Mouse (Mus musculus): ENCODE measurements around the gene Trpm3.
"Not testable (repeated sequence)": the region's sequence is repeated elsewhere in the genome, so short reads cannot be mapped to it uniquely, and the experiment has no call there.

Trpm3 gene

GRCm38 (mm10) chr19:22987914-22988313, 849.1 kb downstream of the Trpm3 start:
- no peak for DNase-seq (ENCODE audit: low spot score)

GRCm38 (mm10) chr19:22993946-22994345, 855.1 kb downstream of the Trpm3 start:
- no peak for DNase-seq (ENCODE audit: low spot score)

GRCm38 (mm10) chr19:22994531-22994930, 855.7 kb downstream of the Trpm3 start:
- no peak for DNase-seq (ENCODE audit: low spot score)

DNA sequence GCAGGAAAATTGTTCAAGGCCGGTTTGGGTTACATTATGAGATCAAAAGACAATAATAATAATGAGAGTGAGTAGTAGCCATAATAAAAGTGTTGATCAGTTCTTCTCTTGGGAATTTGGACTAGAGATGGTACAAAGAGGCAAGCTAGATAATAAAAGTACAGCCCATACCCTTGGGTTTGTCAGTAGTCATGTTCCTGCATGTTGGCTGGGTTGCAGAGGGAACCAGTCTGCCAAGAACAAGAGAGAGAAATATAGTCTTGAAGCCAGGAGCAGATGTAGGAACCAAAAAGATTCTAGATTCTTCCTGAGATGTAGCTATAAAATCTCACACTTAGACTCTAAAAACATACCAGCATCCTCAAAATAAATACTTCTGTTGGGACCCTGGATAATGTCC, 861.4 kb downstream of the Trpm3 start:
- DNase-seq (ENCODE audit: low spot score): no peak

DNA sequence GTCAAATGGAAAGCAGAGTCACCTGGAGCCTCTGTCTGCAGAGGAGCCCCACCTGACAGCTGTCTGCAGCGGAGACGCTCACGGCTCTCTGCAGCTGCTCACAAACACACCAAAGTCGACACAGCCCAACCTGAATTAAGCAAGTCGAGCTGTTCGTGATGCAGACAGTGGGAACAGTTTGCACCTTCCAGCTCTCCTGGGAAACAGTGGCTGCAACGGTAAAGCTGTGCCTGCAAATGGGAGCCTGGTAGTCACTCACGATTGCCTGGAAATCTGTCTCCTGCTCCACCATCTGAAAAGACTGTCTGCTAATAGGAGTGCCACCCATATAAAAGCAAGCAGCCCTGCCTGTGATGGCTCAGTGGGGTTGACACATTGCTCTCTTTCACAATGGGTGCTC, 865.0 kb downstream of the Trpm3 start:
- DNase-seq (ENCODE audit: low spot score): no peak

- no peak for DNase-seq (ENCODE audit: low spot score)
Measured at GRCm38 (mm10) chr19:23005851-23006250, 867.0 kb downstream of the Trpm3 start.

DNA sequence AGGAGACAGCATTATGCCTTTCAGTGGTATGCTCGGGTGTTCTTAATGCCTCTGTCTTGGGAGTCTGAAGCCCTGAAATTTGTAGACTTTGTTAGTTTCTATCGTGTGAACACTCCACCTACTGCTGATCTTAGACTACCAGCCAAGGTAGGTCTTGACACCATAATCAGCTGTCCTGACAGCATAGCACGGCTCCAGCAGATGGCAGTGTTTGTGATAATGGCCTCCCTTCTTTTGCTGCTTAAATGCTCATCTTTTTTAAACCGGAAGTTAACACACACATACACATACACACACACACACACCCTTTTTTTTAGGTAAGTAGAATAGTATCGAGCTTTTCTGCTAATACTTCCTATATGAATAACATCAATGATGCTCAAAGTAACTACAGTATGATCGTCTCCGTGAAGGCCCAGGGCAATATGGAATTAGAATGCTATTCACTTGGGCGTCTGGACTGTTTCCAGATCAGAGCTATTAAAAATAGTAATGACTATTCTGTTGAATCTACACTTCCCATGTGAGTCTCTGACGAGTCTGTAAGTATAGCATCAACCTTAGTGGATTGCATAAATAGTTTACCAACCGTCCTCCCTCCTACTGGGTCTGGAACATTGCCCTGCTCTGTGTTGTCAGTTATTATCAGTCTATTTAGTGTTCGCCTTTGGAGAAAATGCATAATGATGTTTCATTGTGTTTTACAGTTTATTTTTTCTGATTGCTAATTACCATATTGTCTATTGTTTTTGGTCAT, 867.8 kb downstream of the Trpm3 start:
- no peak for DNase-seq (ENCODE audit: low spot score)

- DNase-seq (ENCODE audit: low spot score): no peak
Measured at GRCm38 (mm10) chr19:23013695-23014094, 874.8 kb downstream of the Trpm3 start.

DNA sequence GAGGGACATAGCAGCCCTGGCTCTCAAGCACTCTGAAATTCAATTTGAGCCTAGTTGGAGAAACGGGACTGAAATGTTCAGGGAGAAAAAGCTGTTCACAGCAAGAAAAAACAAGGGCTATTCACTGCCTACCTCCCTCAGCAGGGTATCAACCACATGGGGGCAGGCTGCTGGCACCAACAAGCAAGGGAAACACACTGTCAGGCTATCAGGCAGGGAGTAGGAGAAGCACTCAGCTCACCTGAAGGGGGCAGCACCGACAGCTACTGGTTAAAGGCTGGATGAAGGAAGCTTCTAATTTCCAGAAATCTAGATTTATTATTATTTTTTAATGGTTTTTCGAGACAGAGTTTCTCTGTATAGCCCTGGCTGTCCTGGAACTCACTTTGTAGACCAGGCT, 876.7 kb downstream of the Trpm3 start:
- no peak for DNase-seq (ENCODE audit: low spot score)

DNA sequence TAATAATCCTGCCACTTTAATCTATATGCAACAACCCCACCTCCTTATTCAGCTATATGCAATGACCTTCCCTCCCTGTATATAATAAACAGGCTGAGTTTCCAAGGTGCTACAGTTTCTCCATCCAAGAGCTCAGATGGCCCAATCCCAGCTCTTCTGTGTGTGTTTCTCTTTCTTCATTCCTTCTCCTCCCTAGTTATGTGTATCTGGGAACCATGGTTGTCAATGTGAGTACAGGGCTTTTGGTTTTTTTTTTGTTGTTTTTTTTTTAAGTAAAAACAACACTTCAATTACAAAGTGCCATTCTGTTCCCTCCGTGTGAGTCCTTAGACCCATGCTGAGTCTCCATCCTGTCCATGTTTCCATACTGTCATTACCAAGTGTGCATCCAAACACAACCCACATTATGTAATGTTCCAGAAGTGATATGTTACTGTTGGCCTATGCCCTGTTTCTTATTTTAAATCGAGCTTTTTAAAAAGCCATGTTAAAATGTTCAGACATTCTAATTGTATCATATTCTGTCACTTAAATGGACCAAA, 879.4 kb downstream of the Trpm3 start:
- DNase-seq (ENCODE audit: low spot score): no peak

DNA sequence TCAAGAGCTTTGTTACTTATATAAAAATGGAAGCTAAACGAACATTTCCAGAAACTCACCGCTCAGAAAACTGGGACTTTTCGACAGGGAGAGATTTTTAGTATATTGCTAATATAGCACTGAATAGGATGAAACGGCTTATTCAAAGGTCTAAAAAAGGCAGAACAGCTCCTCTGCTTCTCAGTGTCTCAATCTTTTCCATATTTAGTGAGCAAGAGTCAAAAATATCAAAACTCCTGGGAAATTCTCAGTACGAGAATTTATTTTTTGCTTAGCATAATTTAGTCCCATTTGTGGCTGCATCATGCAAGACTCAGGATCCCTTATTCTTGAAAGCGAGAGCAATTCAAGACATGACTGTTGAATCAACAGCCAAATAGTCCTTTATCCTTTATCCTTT, 884.1 kb downstream of the Trpm3 start:
- no peak for DNase-seq (ENCODE audit: low spot score)

DNA sequence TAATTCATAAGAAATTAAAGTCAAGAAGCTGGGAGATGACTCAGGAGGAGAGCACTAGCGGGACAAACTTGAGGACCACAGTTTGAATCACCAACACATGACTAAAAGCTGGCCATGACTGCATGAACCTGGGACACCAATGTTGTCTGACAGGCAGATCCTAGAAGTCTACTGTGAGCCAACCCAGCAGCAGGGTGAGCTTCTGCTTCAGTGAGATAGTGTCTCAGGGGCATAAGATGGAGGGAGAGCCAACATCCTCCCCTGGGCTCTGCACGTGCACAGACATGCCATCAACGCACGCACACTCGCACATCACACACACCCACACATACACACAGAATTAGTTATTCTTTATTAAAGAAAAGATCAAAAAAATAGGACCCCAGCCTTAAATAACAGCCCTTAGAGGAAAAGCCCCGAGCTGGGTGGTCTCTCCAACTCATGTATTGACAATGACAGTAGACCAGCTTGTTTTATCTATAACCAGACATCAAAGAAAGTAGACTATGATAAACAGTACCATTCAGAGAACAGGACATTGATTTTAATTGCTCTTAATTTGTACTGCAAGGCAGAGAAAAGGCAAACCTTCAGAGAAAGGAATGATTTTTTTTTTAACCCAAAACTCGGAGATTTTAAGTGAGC, 884.6 kb downstream of the Trpm3 start:
- DNase-seq (ENCODE audit: low spot score): no peak

DNA sequence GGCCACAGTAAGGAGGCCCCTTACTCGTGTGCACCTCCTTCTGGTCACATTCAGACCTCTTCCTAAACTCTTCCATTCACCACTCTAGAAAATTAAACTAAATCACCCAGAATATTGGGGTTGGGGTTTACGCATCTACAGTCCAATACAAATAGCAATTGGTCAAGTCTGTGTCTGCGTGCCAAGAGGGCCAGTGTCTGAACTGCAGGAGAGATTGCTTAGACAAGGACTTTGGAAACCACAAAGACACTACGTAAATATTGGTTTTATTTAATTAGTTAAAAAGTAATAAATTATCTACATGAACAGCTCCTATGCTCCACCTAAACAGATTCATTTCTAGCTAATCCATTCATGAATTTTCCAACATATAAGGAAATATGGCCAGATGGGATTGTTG, 886.0 kb downstream of the Trpm3 start:
- DNase-seq (ENCODE audit: low spot score): no peak

DNA sequence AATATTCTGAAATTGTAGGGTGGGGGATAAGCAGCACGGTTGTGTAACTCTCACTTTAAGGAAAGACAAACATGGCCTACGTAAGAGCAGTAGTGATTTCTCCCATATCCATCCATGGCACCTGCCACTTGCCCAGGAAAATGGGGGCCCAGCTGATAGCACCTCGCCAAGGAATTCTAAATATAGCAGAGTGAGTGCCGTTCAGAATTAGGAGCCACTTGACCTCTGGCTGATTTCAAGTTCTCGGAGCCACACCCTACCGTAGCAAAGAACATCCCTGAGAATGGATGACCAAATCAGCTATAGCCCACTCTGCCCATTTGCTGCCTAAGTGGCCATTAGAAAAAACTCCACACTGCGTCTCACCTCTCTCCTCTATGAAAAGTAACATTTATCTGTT, 887.6 kb downstream of the Trpm3 start:
- DNase-seq (ENCODE audit: low spot score): no peak

- DNase-seq (ENCODE audit: low spot score): no peak
Measured at GRCm38 (mm10) chr19:23028283-23028682, 889.4 kb downstream of the Trpm3 start.

DNA sequence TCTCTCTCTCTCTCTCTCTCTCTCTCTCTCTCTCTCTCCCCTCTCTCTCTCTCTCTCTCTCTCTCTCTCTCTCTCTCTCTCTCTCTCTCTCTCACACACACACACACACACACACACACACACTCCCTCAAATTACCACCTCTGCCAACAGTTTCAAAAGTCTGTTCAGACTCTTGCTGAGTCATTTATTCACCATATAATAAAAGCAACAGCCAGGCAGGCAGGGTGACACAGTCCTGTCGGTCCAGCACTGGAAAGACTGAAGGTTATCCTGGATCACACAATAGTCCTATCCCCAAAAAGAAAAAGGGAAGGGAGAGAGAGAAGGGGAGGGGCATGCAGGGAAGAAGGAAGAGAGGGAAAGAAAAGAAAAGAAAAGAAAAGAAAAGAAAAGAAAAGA, 894.5 kb downstream of the Trpm3 start:
- not testable (repeated sequence) for DNase-seq (ENCODE audit: low spot score)

- DNase-seq (ENCODE audit: low spot score): no peak
Measured at GRCm38 (mm10) chr19:23034117-23034516, 895.3 kb downstream of the Trpm3 start.

DNA sequence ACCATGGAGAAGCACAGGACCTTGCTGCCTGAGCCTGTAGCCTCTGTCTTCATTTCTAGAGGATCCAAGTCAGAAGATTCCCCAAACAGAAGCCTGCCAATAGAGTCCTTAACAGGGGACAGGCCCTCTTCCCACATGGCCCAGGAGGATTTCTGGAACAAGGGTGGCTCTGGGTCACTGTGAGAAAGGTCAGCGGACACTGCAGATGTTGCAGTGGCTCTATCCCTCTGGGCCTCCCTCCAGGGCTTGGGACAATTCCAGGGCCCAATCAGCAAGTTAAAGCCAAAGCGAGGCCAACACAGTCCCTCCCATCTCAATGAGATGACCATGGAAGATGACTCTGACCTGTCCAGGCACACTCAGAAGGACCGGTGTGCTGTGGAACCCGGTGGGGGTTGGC, 896.1 kb downstream of the Trpm3 start:
- DNase-seq (ENCODE audit: low spot score): no peak

DNA sequence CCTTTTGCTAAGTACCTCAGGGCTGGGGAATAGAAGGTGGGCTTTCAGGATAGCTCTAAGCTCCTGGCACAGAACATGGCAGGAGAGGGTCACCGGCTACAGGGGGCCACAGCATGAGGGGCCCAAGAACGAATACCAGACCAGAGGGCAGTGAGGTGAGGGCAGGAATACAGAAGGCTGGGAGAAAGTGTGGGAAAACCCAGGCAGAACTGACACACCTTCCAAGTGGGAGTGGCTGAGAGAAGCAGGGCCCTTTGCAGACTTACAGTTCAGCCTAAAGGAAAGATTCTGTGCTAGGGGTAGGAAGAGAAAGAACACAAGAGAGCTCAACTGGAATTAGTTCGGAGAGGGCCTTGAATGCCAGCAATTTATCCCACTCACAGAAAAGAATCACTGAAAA, 896.9 kb downstream of the Trpm3 start:
- no peak for DNase-seq (ENCODE audit: low spot score)

DNA sequence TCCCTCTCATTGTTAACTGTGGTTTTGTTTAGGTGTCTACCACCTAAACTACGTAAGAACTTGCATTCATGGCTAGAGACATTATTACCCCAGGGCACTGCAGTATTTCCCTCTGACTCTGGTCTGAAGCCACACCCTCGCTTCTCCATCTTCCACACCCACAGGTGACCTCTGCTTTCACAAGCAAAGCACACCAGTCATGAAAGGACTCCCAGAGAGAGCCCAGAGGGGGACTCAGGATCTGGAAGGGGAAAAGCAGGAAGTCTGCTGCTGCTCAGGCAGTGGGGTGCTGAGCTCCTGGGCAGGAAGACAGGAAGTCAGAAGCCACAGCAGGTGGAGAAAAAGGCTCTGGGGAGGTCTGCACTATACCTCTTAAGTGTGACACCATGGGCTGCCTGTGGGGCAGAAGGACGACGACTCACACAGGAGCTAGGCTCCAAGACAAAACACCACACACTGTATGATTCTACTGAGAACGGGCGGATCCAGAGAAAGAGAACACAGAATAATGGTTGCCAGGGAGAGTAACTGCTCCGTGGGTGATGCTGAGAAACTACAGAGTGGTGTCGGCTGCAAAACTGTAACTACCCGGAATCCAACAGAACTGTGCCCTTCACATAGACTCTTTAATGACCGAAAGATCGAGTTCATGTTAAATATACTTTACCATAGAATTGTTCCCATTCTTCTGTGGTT, 898.1 kb downstream of the Trpm3 start:
- DNase-seq (ENCODE audit: low spot score): no peak

GRCm38 (mm10) chr19:23037499-23037898, 898.7 kb downstream of the Trpm3 start:
- DNase-seq (ENCODE audit: low spot score): no peak

DNA sequence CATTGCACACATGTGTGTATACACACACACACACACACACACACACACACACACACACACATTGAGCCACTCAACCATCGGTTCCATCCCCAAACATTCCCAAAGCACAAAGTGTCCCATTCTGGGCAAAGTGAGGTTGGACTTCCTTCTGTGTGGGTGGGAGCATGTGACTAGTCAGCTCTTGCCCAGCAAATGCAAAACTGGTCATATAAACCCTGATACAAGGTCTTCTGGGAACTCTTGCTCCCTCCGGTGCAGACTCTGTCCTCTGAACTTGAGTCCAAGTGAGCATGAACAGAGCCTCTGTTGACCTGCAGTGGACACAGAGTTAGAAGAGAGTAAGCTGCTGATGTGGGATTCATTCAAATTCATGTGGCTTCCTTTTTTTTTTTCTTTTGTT, 899.5 kb downstream of the Trpm3 start:
- no peak for DNase-seq (ENCODE audit: low spot score)
